Mouse (Mus musculus) testis, adult 2 months (tissue): ENCODE data around the gene Zc3h12c.

Source experiments
- CTCF ChIP-seq: fragments of 200-500 bp; IDR thresholded peaks from 2 replicates; pipeline ENCODE4 v1.5.1; 2012; ENCODE audit warnings: low read depth, mild to moderate bottlenecking, inconsistent platforms, low read length, moderate library complexity; ENCODE audit not compliant: control insufficient read depth, insufficient read depth, insufficient replicate concordance
- POLR2A ChIP-seq: fragments of 200-500 bp; IDR thresholded peaks from 2 replicates; pipeline ENCODE4 v1.6.1; 2012; ENCODE audit warnings: low read depth, mild to moderate bottlenecking, inconsistent platforms, low read length, moderate library complexity; ENCODE audit not compliant: control insufficient read depth

DNA sequence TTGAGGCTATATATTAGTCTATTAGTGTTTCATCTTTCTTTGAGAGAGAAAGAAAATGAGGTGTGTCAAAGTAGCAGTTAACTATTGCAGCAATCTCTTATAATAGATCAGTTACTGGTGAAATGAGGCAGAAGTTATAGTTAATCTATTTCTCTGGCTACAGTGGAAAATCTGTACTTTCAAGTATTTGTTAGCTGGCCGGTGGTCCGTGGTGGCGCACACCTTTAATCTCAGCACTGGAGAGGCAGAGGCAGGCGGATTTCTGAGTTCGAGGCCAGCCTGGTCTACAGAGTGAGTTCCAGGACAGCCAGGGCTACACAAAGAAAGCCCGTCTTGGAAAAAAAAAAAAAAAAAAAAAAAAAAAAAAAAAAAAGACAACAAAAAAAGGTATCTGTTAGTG lies 18.6 kb downstream of the Zc3h12c start:
- TF ChIP-seq CTCF (no peak), POLR2A (no peak)
